Mouse (Mus musculus) frontal cortex, adult 2 months (tissue): ENCODE data around the gene Plk3. TPM values are rescaled to one million over a fixed set of nuclear protein-coding genes. Genes with fewer than 3 reads are reported as not detected.

Experiments
- DNase-seq, 2 experiments: peaks; one replicate each; pipeline ENCODE4 v3.0.0; 2022; ENCODE audit warnings: low spot score in 1 of 2; ENCODE audit errors: extremely low spot score in 1 of 2
- polyA plus RNA-seq: library from polyadenylated mRNA; depleted of rRNA; stranded (reverse); fragments of >200 nt; gene quantifications from 2 replicates; pipeline ENCODE4 v1.2.3, GENCODE M21; 2012; rRNA removed

The Plk3 gene
- polyA plus RNA-seq, 1 experiment = 11.2 TPM

DNA sequence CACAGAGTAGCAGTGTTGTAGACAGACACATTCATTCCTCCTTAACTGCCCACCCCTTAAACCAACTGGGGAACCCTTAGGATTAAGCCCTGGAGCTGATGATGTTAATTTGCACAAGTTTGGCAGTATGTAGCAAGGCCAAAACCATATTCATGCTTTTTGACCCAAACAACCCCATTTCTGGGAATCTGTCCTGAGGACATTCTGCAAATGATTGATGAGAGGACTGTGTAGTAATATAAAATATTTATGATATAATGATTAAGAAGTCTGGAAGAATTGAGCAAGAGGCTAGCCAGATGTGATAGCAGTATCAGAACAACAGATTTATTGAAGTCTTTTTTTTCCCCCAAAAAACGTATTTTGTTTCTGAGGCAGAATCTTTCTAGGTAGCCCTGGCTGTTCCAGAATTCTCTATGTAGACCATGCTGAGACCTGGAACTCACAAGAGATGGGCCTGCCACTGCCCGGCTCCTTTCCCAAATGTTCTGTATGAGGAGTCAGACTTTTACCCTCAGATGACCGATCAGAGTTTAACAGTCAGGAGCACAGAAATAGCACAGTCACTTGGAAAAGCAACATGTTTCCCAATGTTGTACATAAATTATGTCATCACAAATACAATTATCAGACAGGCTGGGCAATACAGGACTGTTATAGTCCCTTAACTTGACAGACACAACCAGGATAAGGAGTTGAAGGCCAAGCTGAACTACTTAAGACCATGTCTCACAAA, 39.0 kb downstream of the Plk3 start:
- no peak for DNase-seq

DNA sequence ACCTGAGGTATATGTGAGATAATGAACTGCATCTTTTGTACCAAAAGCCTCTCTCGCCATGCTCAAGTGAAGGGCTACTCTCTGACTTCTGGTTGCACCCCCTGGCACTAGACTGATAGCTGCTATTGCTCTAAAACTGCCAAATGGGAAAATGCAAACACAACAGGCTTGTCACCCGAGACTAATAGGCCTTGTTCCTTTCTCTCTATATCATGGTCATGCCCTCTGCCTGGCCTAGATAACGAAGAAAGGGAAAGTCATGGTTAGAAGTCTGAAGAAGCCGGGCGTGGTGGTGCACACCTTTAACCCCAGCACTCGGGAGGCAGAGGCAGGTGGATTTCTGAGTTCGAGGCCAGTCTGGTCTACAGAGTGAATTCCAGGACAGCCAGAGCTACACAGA, 43.2 kb downstream of the Plk3 start:
- no peak for DNase-seq

DNA sequence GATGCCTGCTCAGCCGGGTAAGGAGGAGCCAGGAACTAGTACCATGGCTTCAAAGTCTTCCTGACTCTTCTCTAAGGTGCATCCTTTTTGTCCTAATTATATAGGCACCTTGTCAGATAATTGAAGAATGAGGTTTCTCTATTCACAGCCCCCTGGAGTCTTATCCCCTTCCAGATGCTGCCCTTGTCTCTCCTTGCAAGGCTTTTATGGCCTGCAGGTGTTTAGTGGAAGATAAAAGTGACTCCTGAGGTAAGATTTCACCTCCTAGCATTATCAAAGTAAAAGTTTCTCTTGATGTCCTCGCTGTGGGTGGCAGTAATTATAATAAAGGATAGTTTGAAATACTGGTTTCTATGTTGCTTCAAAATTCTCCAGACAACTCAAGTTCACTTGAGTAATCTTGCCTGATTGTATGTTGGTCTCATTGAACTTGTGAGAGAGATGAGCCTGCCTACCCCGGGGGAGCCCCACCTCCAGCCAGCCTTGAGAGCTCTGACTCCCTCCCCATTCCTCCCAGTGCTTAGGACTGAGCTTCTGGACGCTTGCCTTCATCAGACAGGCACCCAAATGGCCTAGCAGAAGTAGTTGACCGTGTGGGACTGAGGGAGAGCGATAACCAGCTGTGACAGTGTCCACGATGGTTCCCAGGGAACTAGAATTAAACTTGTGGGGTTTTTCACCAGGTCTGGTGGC, 45.7 kb downstream of the Plk3 start:
- no peak for DNase-seq

Other genes starting within 250 kb of the Plk3 start
- 71.0 and 74.3 TPM in 2 replicates for gene Urod, start 139.6 kb downstream of the Plk3 start, polyA plus RNA-seq
- 42.2 and 45.7 TPM in 2 replicates for gene Hectd3, start 138.6 kb downstream of the Plk3 start, polyA plus RNA-seq
- gene Eif2b3, start 114.6 kb downstream of the Plk3 start, polyA plus RNA-seq = 18.9 and 19.7 TPM in 2 replicates
- gene Ptch2, start 37.9 kb downstream of the Plk3 start, polyA plus RNA-seq = 2.7 and 2.9 TPM in 2 replicates
- 21.9 and 25.6 TPM in 2 replicates for gene Btbd19, start 8.2 kb downstream of the Plk3 start, polyA plus RNA-seq
- gene Tctex1d4, start 7.2 kb downstream of the Plk3 start, polyA plus RNA-seq = 0.15 and 0.32 TPM in 2 replicates
- 496 and 568 TPM in 2 replicates for gene Rps8, start 22.3 kb upstream of the Plk3 start, polyA plus RNA-seq
- 0.32 and 0.46 TPM in 2 replicates for gene Kif2c, start 48.7 kb upstream of the Plk3 start, polyA plus RNA-seq
- 6.3 and 7.9 TPM in 2 replicates for gene Tmem53, start 118.0 kb upstream of the Plk3 start, polyA plus RNA-seq
- 0.67 and 1.00 TPM in 2 replicates for gene Armh1, start 118.2 kb upstream of the Plk3 start, polyA plus RNA-seq